Mouse (Mus musculus) megakaryocyte, embryonic 14.5 days (primary cell): Measurements from ENCODE around the gene Armc2. TPM values are rescaled to one million over a fixed set of nuclear protein-coding genes. Genes with fewer than 3 reads are reported as not detected.

Source experiments
- H3K27me3 ChIP-seq: replicated peaks from 2 replicates; pipeline ENCODE3; 2012; ENCODE audit warnings: inconsistent platforms
- H3K36me3 ChIP-seq: replicated peaks from 2 replicates; pipeline ENCODE3; 2012; ENCODE audit warnings: low read length, inconsistent platforms, mixed read lengths
- H3K4me1 ChIP-seq: 2 replicates; pipeline ENCODE4 v1.6.1; 2012; ENCODE audit warnings: inconsistent platforms
- H3K4me3 ChIP-seq: replicated peaks from 2 replicates; pipeline ENCODE3; 2012; ENCODE audit warnings: moderate library complexity, mild to moderate bottlenecking, inconsistent platforms
- H3K9me3 ChIP-seq: 2 replicates; pipeline ENCODE4 v1.6.1; 2012; ENCODE audit warnings: inconsistent platforms
- FLI1 ChIP-seq: IDR thresholded peaks from 2 replicates; pipeline ENCODE4 v1.6.1; 2012; ENCODE audit warnings: low read length, inconsistent platforms, mixed read lengths
- GATA1 ChIP-seq: IDR thresholded peaks from 3 replicates; pipeline ENCODE4 v1.6.1; 2012; ENCODE audit warnings: mixed read lengths, low read length, inconsistent platforms, borderline replicate concordance
- polyA plus RNA-seq: library from polyadenylated mRNA; stranded (reverse); fragments of >175 nt; gene quantifications from 2 replicates; pipeline ENCODE4 v1.2.3, GENCODE M21; 2012; ENCODE audit warnings: low replicate concordance; ENCODE audit not compliant: insufficient read depth

The Armc2 gene
- polyA plus RNA-seq, 1 experiment: 0.22 TPM

- no peaks in the 10 kb centered on the region for H3K27me3 ChIP-seq
- H3K4me1 ChIP-seq: peaks cover 52% of the 10 kb centered on the region
- TF ChIP-seq FLI1 (no peak), GATA1 (no peak)
- no peaks in the 10 kb centered on the region for H3K9me3 ChIP-seq
- H3K4me3 ChIP-seq: peak overlapping the region; percentile 53
- peaks cover 22% of the 10 kb centered on the region for H3K36me3 ChIP-seq
These were observed 127.7 kb downstream of the Armc2 start for GRCm38 (mm10) chr10:41890537-41890936.

DNA sequence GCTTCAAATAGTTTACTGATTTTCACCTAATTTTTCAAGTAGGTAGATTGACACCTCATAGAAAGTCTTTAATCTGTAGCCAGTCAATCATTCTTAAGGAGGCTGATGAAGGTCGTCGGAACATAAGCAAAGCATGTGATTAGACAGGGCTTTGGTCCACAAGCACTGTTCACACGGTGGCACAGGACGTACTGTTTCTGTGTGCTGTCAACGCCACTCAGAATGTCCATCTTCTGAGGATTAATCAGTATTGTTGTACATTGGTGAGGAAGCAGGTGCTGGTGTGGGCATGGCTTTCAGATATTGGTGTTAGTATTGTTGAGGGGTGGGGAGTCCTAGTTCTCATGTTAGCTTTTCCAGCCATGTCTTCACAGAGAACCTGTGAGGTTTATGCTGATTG, 128.7 kb downstream of the Armc2 start:
- Histone ChIP-seq H3K4me1 (peaks cover 59% of the 10 kb centered on the region), H3K27me3 (no peaks in the 10 kb centered on the region), H3K4me3 (peak overlapping the region; percentile 86), H3K36me3 (peaks cover 17% of the 10 kb centered on the region), H3K9me3 (no peaks in the 10 kb centered on the region)
- no peak for TF ChIP-seq GATA1
- TF ChIP-seq FLI1: no peak

DNA sequence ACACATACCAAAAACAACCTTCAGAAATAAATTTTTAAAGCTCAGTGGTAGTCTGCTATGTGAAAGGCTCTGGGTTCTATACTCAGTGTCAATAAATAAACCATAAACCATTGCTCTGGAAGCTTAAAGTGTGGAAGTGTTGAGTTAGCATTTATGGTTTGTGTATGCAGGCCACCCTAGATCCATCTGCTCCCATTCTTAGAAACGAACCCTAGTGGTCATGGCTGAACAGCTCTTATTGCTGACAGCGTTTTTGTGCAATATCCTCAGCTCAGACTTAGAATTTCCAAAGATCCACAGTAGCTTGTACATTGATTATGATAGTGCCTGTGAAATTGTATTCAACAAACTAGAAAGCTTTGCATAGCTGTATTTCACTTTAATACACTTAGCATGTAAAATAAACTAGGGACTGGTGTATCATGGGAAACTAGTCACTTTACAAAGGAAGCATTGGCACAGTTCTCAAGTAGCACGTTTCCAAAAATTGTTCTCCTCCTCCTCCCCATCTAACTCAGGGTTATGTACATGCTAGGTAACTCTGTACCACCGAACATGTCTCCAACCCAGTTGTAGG, 129.8 kb downstream of the Armc2 start:
- H3K36me3 ChIP-seq: peaks cover 9% of the 10 kb centered on the region
- no peaks in the 10 kb centered on the region for H3K9me3 ChIP-seq
- no peak for TF ChIP-seq FLI1
- TF ChIP-seq GATA1: no peak
- no peaks in the 10 kb centered on the region for H3K27me3 ChIP-seq
- H3K4me3 ChIP-seq: peak overlapping the region; percentile 99
- H3K4me1 ChIP-seq: peaks cover 58% of the 10 kb centered on the region

DNA sequence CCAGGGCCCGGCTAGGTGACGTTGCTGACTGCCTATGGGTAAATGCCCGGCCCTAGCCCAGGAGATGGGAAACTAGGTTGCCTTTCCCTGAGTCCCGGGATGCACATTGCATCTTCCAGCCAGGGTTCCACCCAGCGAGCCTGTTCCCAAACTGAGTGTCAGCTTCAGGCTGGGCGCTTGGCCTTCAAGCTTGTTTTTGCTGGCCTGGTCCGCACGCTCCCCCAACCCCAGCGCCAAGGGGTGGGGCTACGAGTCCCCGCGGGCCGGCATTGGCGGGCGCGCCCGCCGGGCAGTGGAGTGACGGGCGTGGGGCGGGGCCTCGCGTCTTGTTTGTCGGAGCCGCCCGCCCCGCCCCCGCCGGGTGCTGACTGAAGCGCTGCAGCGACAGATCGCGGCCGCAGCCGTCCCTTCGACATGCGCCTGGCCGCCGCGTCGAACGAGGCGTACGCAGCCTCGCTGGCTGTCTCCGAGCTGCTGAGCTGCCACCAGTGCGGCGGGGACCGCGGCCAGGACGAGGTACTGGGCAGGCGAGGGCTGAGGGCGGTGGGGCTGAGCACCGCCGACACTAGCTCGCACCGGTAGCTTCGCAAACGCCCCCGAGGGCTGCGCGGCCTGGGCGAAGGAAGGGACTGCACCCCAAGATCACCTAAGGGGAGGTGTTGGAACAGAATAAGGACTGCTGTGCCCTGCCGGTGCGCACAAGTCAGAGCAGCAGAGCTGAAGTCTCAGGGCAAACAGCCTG, 131.0 kb downstream of the Armc2 start:
- H3K27me3 ChIP-seq: no peaks in the 10 kb centered on the region
- TF ChIP-seq FLI1 (no peak), GATA1 (no peak)
- H3K4me1 ChIP-seq: peaks cover 59% of the 10 kb centered on the region
- no peaks in the 10 kb centered on the region for H3K9me3 ChIP-seq
- H3K4me3 ChIP-seq: peak overlapping the region; percentile 99
- peaks cover 9% of the 10 kb centered on the region for H3K36me3 ChIP-seq

- Histone ChIP-seq H3K4me3 (peak overlapping the region; percentile 50), H3K27me3 (no peaks in the 10 kb centered on the region), H3K9me3 (no peaks in the 10 kb centered on the region), H3K36me3 (no peaks in the 10 kb centered on the region), H3K4me1 (peaks cover 62% of the 10 kb centered on the region)
- no peak for TF ChIP-seq GATA1
- no peak for TF ChIP-seq FLI1
These were observed 134.3 kb downstream of the Armc2 start for GRCm38 (mm10) chr10:41883741-41884575.

- Histone ChIP-seq H3K4me1 (peaks cover 59% of the 10 kb centered on the region), H3K9me3 (no peaks in the 10 kb centered on the region)
These were observed 136.8 kb downstream of the Armc2 start for GRCm38 (mm10) chr10:41881438-41881837.

DNA sequence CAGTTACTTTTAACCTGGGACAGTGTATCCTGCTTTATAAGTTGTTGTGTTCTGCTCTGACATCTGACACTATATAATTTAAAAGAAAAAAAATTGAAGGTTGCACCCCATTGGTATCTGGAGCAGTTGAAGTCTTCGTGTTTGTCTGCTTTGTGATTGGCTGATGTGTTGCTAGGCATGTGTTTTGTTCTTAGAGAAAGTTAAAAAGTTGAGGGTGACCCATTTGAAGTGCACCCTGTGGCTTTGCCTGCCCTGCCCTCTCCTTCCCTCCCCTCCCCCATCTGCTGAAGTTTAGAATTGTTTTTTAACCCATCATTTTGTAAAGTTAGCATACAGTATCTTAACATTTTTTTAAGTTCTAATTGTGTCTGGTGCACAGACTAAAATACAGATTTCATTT, 137.5 kb downstream of the Armc2 start:
- Histone ChIP-seq H3K4me1 (peaks cover 62% of the 10 kb centered on the region), H3K4me3 (no peak overlapping the region), H3K36me3 (no peaks in the 10 kb centered on the region), H3K9me3 (no peaks in the 10 kb centered on the region), H3K27me3 (no peaks in the 10 kb centered on the region)
- no peak for TF ChIP-seq GATA1
- TF ChIP-seq FLI1: no peak

More at GRCm38 (mm10) chr10:41881438-41881837, 136.8 kb downstream of the Armc2 start:
- no peak overlapping the region for H3K4me3 ChIP-seq
- H3K27me3 ChIP-seq: no peaks in the 10 kb centered on the region
- no peaks in the 10 kb centered on the region for H3K36me3 ChIP-seq
- TF ChIP-seq GATA1 (no peak), FLI1 (no peak)

- TF ChIP-seq GATA1 (no peak), FLI1 (no peak)
- no peaks in the 10 kb centered on the region for H3K36me3 ChIP-seq
- H3K27me3 ChIP-seq: no peaks in the 10 kb centered on the region
- H3K4me3 ChIP-seq: no peak overlapping the region
- no peaks in the 10 kb centered on the region for H3K9me3 ChIP-seq
- peaks cover 64% of the 10 kb centered on the region for H3K4me1 ChIP-seq
These were observed 138.0 kb downstream of the Armc2 start for GRCm38 (mm10) chr10:41880206-41880605.

DNA sequence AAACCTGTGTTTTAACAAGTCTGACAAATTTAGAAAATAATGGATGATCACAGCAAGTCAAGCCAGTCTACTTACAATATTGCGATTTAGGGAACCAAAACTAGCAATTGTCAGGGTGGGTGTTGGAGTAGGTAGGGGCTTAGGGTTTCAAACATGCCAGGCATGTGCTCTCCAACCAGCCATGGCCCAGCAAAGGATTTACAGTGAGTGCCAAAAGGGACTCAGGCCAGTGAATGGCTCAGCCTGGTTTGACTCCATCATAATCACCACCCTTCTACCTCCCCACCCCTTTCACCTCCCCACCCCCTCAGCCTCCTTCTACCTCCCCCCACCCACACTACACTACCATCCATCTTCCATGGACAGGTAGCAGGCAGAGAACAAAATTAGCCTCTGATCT, 138.6 kb downstream of the Armc2 start:
- Histone ChIP-seq H3K36me3 (no peaks in the 10 kb centered on the region), H3K27me3 (no peaks in the 10 kb centered on the region), H3K4me1 (peaks cover 59% of the 10 kb centered on the region), H3K4me3 (no peak overlapping the region), H3K9me3 (no peaks in the 10 kb centered on the region)
- TF ChIP-seq FLI1: no peak
- TF ChIP-seq GATA1: no peak
